Mouse (Mus musculus) kidney, adult 18-20 months (tissue): ENCODE measurements around the gene Insr.
"Not testable (repeated sequence)": the region's sequence is repeated elsewhere in the genome, so short reads cannot be mapped to it uniquely, and the experiment has no call there.

Experiments
- DNase-seq: peaks from one replicate; pipeline ENCODE4 v3.0.0; 2021

The Insr gene

GRCm38 (mm10) chr8:3179930-3180329 lies 99.5 kb downstream of the Insr start:
- no peak for DNase-seq

GRCm38 (mm10) chr8:3177440-3177839 lies 102.0 kb downstream of the Insr start:
- DNase-seq = no peak

- no peak for DNase-seq
These were observed 107.2 kb downstream of the Insr start for GRCm38 (mm10) chr8:3172246-3172645.

GRCm38 (mm10) chr8:3146506-3146905 lies 132.9 kb downstream of the Insr start:
- no peak for DNase-seq

GRCm38 (mm10) chr8:3100416-3100815 lies 179.0 kb downstream of the Insr start:
- DNase-seq = not testable (repeated sequence)
